Mouse (Mus musculus): ENCODE results near the gene Ggt1.

GRCm38 (mm10) chr10:75511897-75512296, 49.5 kb upstream of the Ggt1 start:
- no peak for TF ChIP-seq CTCF (IDR thresholded peaks at IDR 0.05; ENCODE audit: insufficient read depth, low read length)
- TF ChIP-seq POLR2A (IDR thresholded peaks at IDR 0.05; ENCODE audit: borderline replicate concordance, extremely low read depth, low read depth, low read length): no peak
